ENCODE assay signal across 17 mouse cellular contexts in genomic region chr5:146172744-146173143, GRCm38 (mm10). TPM values are rescaled to one million over a fixed set of nuclear protein-coding genes. Genes with fewer than 3 reads are reported as not detected.
A peak's percentile ranks its signal among the peaks of the same experiment; 100 is the strongest.
DNase-seq lines count a peak whose midpoint lies in the region; ATAC-seq and TF ChIP-seq lines count a peak whose summit lies in the region.
"Not testable (repeated sequence)": the region's sequence is repeated elsewhere in the genome, so short reads cannot be mapped to it uniquely, and the experiment has no call there.
"Had no signal": no experiment of that assay in that cellular context is flagged by ENCODE, and none has a peak within 500 bp of the region (broad histone marks: within the 10 kb centered on the region; RNA-seq: fewer than 3 reads in every experiment).

No protein-coding gene starts in this region.

- TF ChIP-seq POLR2A in CH12.LX (IDR thresholded peaks at IDR 0.05; ENCODE audit: low read depth, low read length); kidney, adult 2 months (IDR thresholded peaks at IDR 0.05; ENCODE audit: low read depth, low read length); lung, adult 2 months (IDR thresholded peaks at IDR 0.05; ENCODE audit: borderline replicate concordance, extremely low read depth, low read depth, low read length): not testable (repeated sequence)

- dilution Hi-C loops in CH12.LX (cut with MboI; ENCODE audit: extremely low pct_ligation_motif_present, extremely low pct_unique_long_range_greater_than_20kb, low sequenced_read_pairs): not testable (repeated sequence)

- H3K9me3 ChIP-seq in CH12.LX (replicated peaks; ENCODE audit: low read length); stomach, postnatal 0 days (ENCODE audit: control insufficient read depth, low read length): not testable (repeated sequence)

- not testable (repeated sequence) for ATAC-seq in stomach, postnatal 0 days (ENCODE audit: low FRiP score, low TSS enrichment)

- H3K9ac ChIP-seq in CH12.LX (ENCODE audit: insufficient read depth, low read depth); stomach, postnatal 0 days (ENCODE audit: low read length): not testable (repeated sequence)

- not testable (repeated sequence) for TF ChIP-seq EP300 in CH12.LX (IDR thresholded peaks at IDR 0.05; ENCODE audit: low read length); stomach, postnatal 0 days (optimal IDR thresholded peaks at IDR 0.05)

- TF ChIP-seq CTCF in CH12.LX (conservative IDR thresholded peaks at IDR 0.05 in 1 of 2, IDR thresholded peaks at IDR 0.05 in 1 of 2; ENCODE audit: low read depth in 2 of 2, low read length in 2 of 2): peak; percentile 30 to 52; a peak in 2 of 4 replicates
- peak; percentile 57 for TF ChIP-seq CTCF in kidney, adult 2 months (conservative IDR thresholded peaks at IDR 0.05; ENCODE audit: insufficient read depth, insufficient read length, low read depth, low read length)
- TF ChIP-seq CTCF in layer of hippocampus, adult 2 months (conservative IDR thresholded peaks at IDR 0.05): peak; percentile 59
- TF ChIP-seq CTCF in lung, adult 2 months (IDR thresholded peaks at IDR 0.05; ENCODE audit: insufficient read depth, low read length): peak; percentile 53
- TF ChIP-seq CTCF in stomach, postnatal 0 days (IDR thresholded peaks at IDR 0.05; ENCODE audit: low read depth): peak; percentile 54

- in situ Hi-C loops in CH12.LX (cut with MboI; ENCODE audit: low pct_ligation_motif_present, low pct_unique_long_range_greater_than_20kb, low sequenced_read_pairs): not testable (repeated sequence)

- H3K27ac ChIP-seq in CH12.LX (ENCODE audit: insufficient read depth, low read depth); kidney, adult 2 months (ENCODE audit: insufficient read depth, low read depth, low read length); layer of hippocampus, adult 2 months; stomach, postnatal 0 days (replicated peaks): not testable (repeated sequence)

- TF ChIP-seq RAD21 in CH12.LX (IDR thresholded peaks at IDR 0.05; ENCODE audit: low read depth, low read length): peak; percentile 34

- H3K4me1 ChIP-seq in CH12.LX (ENCODE audit: control insufficient read depth in 1 of 2, insufficient read depth in 2 of 2); kidney, adult 2 months (ENCODE audit: control insufficient read depth, insufficient read depth, low read length); lung, adult 2 months (ENCODE audit: control insufficient read depth, insufficient read depth, low read length); stomach, postnatal 0 days (replicated peaks; ENCODE audit: control insufficient read depth, insufficient read depth): not testable (repeated sequence)

- not testable (repeated sequence) for H3K4me3 ChIP-seq in CH12.LX (replicated peaks in 1 of 3; ENCODE audit: low read depth in 2 of 3, low read length in 2 of 3, poor library complexity in 1 of 3); kidney, adult 2 months (ENCODE audit: insufficient read depth, low read depth, low read length); layer of hippocampus, adult 2 months; lung, adult 2 months (replicated peaks; ENCODE audit: extremely low read depth, low read depth, low read length); stomach, postnatal 0 days (ENCODE audit: low read depth, low read length)

- H3K4me2 ChIP-seq in CH12.LX (ENCODE audit: insufficient read depth, low read depth, poor library complexity, severe bottlenecking); stomach, postnatal 0 days (replicated peaks; ENCODE audit: low read depth): not testable (repeated sequence)

- not testable (repeated sequence) for H3K36me3 ChIP-seq in CH12.LX (replicated peaks in 1 of 2; ENCODE audit: control insufficient read depth in 1 of 2, insufficient read depth in 1 of 2, low read length in 1 of 2); kidney, adult 2 months (ENCODE audit: control insufficient read depth, insufficient read depth, low read length); stomach, postnatal 0 days (ENCODE audit: control insufficient read depth, insufficient read depth, low read length)

- H3K79me2 ChIP-seq in CH12.LX (replicated peaks; ENCODE audit: control insufficient read depth, extremely low read depth, insufficient read depth, poor library complexity, severe bottlenecking): not testable (repeated sequence)

- H3K27me3 ChIP-seq in CH12.LX (replicated peaks); kidney, adult 2 months (replicated peaks; ENCODE audit: control insufficient read depth, insufficient read depth, low read length); stomach, postnatal 0 days (ENCODE audit: control insufficient read depth, insufficient read depth, low read length): not testable (repeated sequence)

- 36% methylated on average over 4 of the region's 4 CpGs for WGBS in kidney, adult 2 months
- 53% methylated on average over 4 of the region's 4 CpGs for WGBS in lung, adult 2 months
- 54% methylated on average over 4 of the region's 4 CpGs for WGBS in stomach, postnatal 0 days

- DNase-seq in CH12.LX (ENCODE audit: extremely low read depth): peak; percentile 24
- DNase-seq in adrenal gland, postnatal 14 days: peak; percentile 51
- peak; percentile 60 for DNase-seq in cerebellum, adult 8-10 months
- DNase-seq in gastrocnemius, adult 18-20 months (ENCODE audit: low spot score): peak; percentile 8
- peak; percentile 70 for DNase-seq in kidney, adult 2 months
- DNase-seq in layer of hippocampus, adult 2 months (ENCODE audit: low spot score in 2 of 2): not testable (repeated sequence)
- peak; percentile 36 for DNase-seq in lung, adult 2 months
- DNase-seq in stomach, postnatal 0 days (ENCODE audit: low spot score): peak; percentile 19

TF ChIP-seq in CH12.LX, 34 proteins besides CTCF, POLR2A, EP300 and RAD21:
- peak; percentile 20; the same call in 1 of the 2 replicates for TF ChIP-seq SMC3 (IDR thresholded peaks at IDR 0.05; ENCODE audit: low read depth, low read length)

RNA-seq across cellular contexts. Expression of gene Gm6309, which starts 2.2 kb away (rescaled TPM):
- total RNA-seq in CH12.LX (2012; rRNA removed): not detected in 2 replicates
- not detected in 2 replicates for total RNA-seq in CH12.LX (2014; rRNA removed)
- polyA plus RNA-seq in CH12.LX (2012; ENCODE audit: insufficient read length, low read depth): not detected in 2 replicates
- total RNA-seq in adrenal gland, postnatal 14 days (2021): not detected in 2 replicates
- total RNA-seq in gastrocnemius, adult 18-20 months (2021): not detected
- not detected in 2 replicates for polyA plus RNA-seq in kidney, adult 2 months (2012; rRNA removed)
- not detected for total RNA-seq in layer of hippocampus, adult 2 months (2021)
- polyA plus RNA-seq in lung, adult 2 months (2012; rRNA removed): not detected in 2 replicates
- polyA plus RNA-seq in stomach, postnatal 0 days (2015; fragmentation: Nextera tagmentation; extraction: Ambion mirVana): not detected in 2 replicates
- total RNA-seq: heart, postnatal 4 days had no signal
- polyA plus RNA-seq: C2C12; embryonic facial prominence, embryonic 15.5 days; forebrain, embryonic 12.5 days; gonadal fat pad, adult 2 months; heart, embryonic 13.5 days; limb, embryonic 12.5 days; lung, embryonic 15.5 days; neural tube, embryonic 12.5 days had no signal

RNA-seq across cellular contexts. Expression of gene 1700001J03Rik, which starts 12.4 kb away (rescaled TPM):
- not detected in 2 replicates for total RNA-seq in CH12.LX (2012; rRNA removed)
- total RNA-seq in CH12.LX (2014; rRNA removed): not detected in 2 replicates
- 0.44 TPM in 1 of 2 replicates, not detected in the other for polyA plus RNA-seq in CH12.LX (2012; ENCODE audit: insufficient read length, low read depth)
- total RNA-seq in adrenal gland, postnatal 14 days (2021): 0.67 and 1.3 TPM in 2 replicates
- total RNA-seq in gastrocnemius, adult 18-20 months (2021): 1 to 10 TPM; 1.1 to 1.2 TPM
- polyA plus RNA-seq in kidney, adult 2 months (2012; rRNA removed): 1.7 and 2.1 TPM in 2 replicates
- 1 to 10 TPM; 1.2 to 1.6 TPM for total RNA-seq in layer of hippocampus, adult 2 months (2021)
- 0.85 and 0.92 TPM in 2 replicates for polyA plus RNA-seq in lung, adult 2 months (2012; rRNA removed)
- polyA plus RNA-seq in stomach, postnatal 0 days (2015; fragmentation: Nextera tagmentation; extraction: Ambion mirVana): not detected in 2 replicates
- polyA plus RNA-seq: C2C12; embryonic facial prominence, embryonic 15.5 days; forebrain, embryonic 12.5 days; heart, embryonic 13.5 days; limb, embryonic 12.5 days; lung, embryonic 15.5 days; neural tube, embryonic 12.5 days had no signal

RNA-seq across cellular contexts. Expression of gene Gm5565, which starts 12.4 kb away (rescaled TPM):
- not detected in 2 replicates for total RNA-seq in CH12.LX (2012; rRNA removed)
- not detected in 2 replicates for total RNA-seq in CH12.LX (2014; rRNA removed)
- polyA plus RNA-seq in CH12.LX (2012; ENCODE audit: insufficient read length, low read depth): not detected in 2 replicates
- total RNA-seq in adrenal gland, postnatal 14 days (2021): not detected in 2 replicates
- not detected for total RNA-seq in gastrocnemius, adult 18-20 months (2021)
- not detected in 2 replicates for polyA plus RNA-seq in kidney, adult 2 months (2012; rRNA removed)
- total RNA-seq in layer of hippocampus, adult 2 months (2021): not detected
- not detected in 2 replicates for polyA plus RNA-seq in lung, adult 2 months (2012; rRNA removed)
- not detected in 2 replicates for polyA plus RNA-seq in stomach, postnatal 0 days (2015; fragmentation: Nextera tagmentation; extraction: Ambion mirVana)
- total RNA-seq: heart, postnatal 4 days had no signal
- polyA plus RNA-seq: C2C12; embryonic facial prominence, embryonic 15.5 days; forebrain, embryonic 12.5 days; gonadal fat pad, adult 2 months; heart, embryonic 13.5 days; limb, embryonic 12.5 days; lung, embryonic 15.5 days; neural tube, embryonic 12.5 days had no signal

RNA-seq across cellular contexts. Expression of gene Rnf6, which starts 48.6 kb away (rescaled TPM):
- total RNA-seq in CH12.LX (2012; rRNA removed): 20.7 and 21.4 TPM in 2 replicates
- 15.9 and 19.1 TPM in 2 replicates for total RNA-seq in CH12.LX (2014; rRNA removed)
- polyA plus RNA-seq in CH12.LX (2012; ENCODE audit: insufficient read length, low read depth): 22.7 and 24.1 TPM in 2 replicates
- 54.8 and 58.1 TPM in 2 replicates for total RNA-seq in adrenal gland, postnatal 14 days (2021)
- total RNA-seq in gastrocnemius, adult 18-20 months (2021): 10 to 100 TPM; 37.0 to 41.0 TPM
- polyA plus RNA-seq in kidney, adult 2 months (2012; rRNA removed): 34.8 and 36.2 TPM in 2 replicates
- 10 to 100 TPM; 64.6 to 70.8 TPM for total RNA-seq in layer of hippocampus, adult 2 months (2021)
- polyA plus RNA-seq in lung, adult 2 months (2012; rRNA removed): 15.7 and 25.9 TPM in 2 replicates
- 35.9 and 38.3 TPM in 2 replicates for polyA plus RNA-seq in stomach, postnatal 0 days (2015; fragmentation: Nextera tagmentation; extraction: Ambion mirVana)

RNA-seq across cellular contexts. Expression of gene Cdk8, which starts 58.3 kb away (rescaled TPM):
- total RNA-seq in CH12.LX (2012; rRNA removed): 52.6 and 55.0 TPM in 2 replicates
- total RNA-seq in CH12.LX (2014; rRNA removed): 99.1 and 112 TPM in 2 replicates
- polyA plus RNA-seq in CH12.LX (2012; ENCODE audit: insufficient read length, low read depth): 65.4 and 69.9 TPM in 2 replicates
- 73.2 and 74.4 TPM in 2 replicates for total RNA-seq in adrenal gland, postnatal 14 days (2021)
- total RNA-seq in gastrocnemius, adult 18-20 months (2021): 10 to 100 TPM; 14.9 to 17.5 TPM
- polyA plus RNA-seq in kidney, adult 2 months (2012; rRNA removed): 34.5 and 38.4 TPM in 2 replicates
- 10 to 100 TPM; 40.7 to 44.5 TPM for total RNA-seq in layer of hippocampus, adult 2 months (2021)
- polyA plus RNA-seq in lung, adult 2 months (2012; rRNA removed): 28.4 and 33.8 TPM in 2 replicates
- polyA plus RNA-seq in stomach, postnatal 0 days (2015; fragmentation: Nextera tagmentation; extraction: Ambion mirVana): 12.2 and 12.6 TPM in 2 replicates
